In the genomic region with DNA sequence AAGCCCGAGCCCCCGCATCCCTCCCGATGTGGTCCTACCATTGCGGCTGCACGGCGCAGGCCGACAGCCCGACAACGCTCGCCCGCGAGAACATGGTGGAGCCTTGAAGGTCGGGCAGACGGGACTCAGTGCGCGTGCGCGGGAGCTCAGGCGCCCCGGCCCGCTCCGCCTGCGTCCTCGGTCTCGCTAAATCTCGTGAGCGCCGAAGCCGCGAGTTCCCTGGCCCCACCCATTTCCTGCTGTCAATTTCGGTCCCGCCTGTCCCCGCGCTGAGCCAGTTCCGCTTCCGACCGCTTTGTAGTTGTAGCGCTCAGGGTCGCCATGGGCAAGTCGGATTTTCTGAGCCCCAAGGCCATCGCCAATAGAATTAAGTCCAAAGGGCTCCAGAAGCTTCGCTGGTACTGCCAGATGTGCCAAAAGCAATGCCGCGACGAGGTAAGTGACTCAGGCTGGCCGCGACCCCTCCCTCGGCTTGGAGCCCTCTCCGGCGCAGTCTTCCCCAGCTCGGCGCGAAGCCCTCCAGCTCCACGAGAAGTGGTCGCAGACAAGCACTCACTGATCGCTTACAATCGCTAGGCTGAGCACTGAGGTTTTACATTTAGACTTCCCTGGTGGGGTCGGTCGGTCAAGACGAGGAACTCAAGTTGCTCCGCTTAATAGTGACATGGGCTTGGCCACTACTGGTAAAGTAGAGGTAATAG, we compare ENCODE assay signal across 8 mouse cellular contexts. TPM values are rescaled to one million over a fixed set of nuclear protein-coding genes. Genes with fewer than 3 reads are reported as not detected.
A peak's percentile ranks its signal among the peaks of the same experiment; 100 is the strongest.
DNase-seq lines count a peak whose midpoint lies in the region; ATAC-seq lines count a peak whose summit lies in the region.

Gene Atp5c1 (minus strand): TSS at position 201 of the 701 bp plus-strand sequence.
Gene Kin (plus strand): TSS at position 284 of the 701 bp plus-strand sequence.

- DNase-seq in MN1 (ENCODE audit: low spot score), result peak; percentile 95
- DNase-seq in cerebellum, adult 9-10 months, result peak; percentile 95
- DNase-seq in hindbrain, embryonic 11.5 days (ENCODE audit: low spot score), result peak; percentile 99
- DNase-seq in layer of hippocampus, postnatal 10 days (ENCODE audit: low spot score in 2 of 2), result peak; percentile 96 to 97
- peak; percentile 99 for DNase-seq in lung, postnatal 10 days
- DNase-seq in ovary, postnatal 36 days (ENCODE audit: low spot score), result peak; percentile 96
- DNase-seq in thymus, postnatal 25 days, result peak; percentile 97

- no peaks in the 10 kb centered on the region for H3K9me3 ChIP-seq in hindbrain, embryonic 11.5 days (ENCODE audit: control insufficient read depth, low read length)

- H3K4me3 ChIP-seq in hindbrain, embryonic 11.5 days (ENCODE audit: low read depth, low read length), result peak within 1 kb of the TSS; percentile 85

- peak within 1 kb of the TSS; percentile 54 for H3K4me2 ChIP-seq in hindbrain, embryonic 11.5 days (replicated peaks; ENCODE audit: low read depth, low read length)

- H3K27me3 ChIP-seq in hindbrain, embryonic 11.5 days (ENCODE audit: control insufficient read depth, insufficient read depth, low read length), result no peaks in the 10 kb centered on the region

- under 1% methylated on average over 61 of the region's 61 CpGs for WGBS in hindbrain, embryonic 11.5 days

- H3K4me1 ChIP-seq in hindbrain, embryonic 11.5 days (replicated peaks; ENCODE audit: control insufficient read depth, insufficient read depth, low read length), result 0 out of 2 replicates have a peak, but pooled peaks cover 3% of the 10 kb centered on the region

- H3K9ac ChIP-seq in hindbrain, embryonic 11.5 days (ENCODE audit: low read depth, low read length), result peak within 1 kb of the TSS; percentile 95

- H3K27ac ChIP-seq in hindbrain, embryonic 11.5 days (ENCODE audit: low read depth, low read length), result peak within 1 kb of the TSS; percentile 87

- peak; percentile 96 for ATAC-seq in frontal cortex, adult (ENCODE audit: low TSS enrichment)
- peak; percentile 97 for ATAC-seq in hindbrain, embryonic 11.5 days (ENCODE audit: low FRiP score)

- H3K36me3 ChIP-seq in hindbrain, embryonic 11.5 days (ENCODE audit: control insufficient read depth, insufficient read depth, low read length), result no peaks in the 10 kb centered on the region

RNA-seq across cellular contexts. Expression of gene Atp5c1, which starts in this region (rescaled TPM):
- polyA plus RNA-seq in hindbrain, embryonic 11.5 days (2014; fragmentation: Nextera tagmentation; extraction: Ambion mirVana), result 566 and 567 TPM in 2 replicates
- 100 to 1,000 TPM; 281 to 321 TPM for total RNA-seq in layer of hippocampus, postnatal 10 days (2021)

RNA-seq across cellular contexts. Expression of gene Kin, which starts in this region (rescaled TPM):
- 43.9 and 44.1 TPM in 2 replicates for polyA plus RNA-seq in hindbrain, embryonic 11.5 days (2014; fragmentation: Nextera tagmentation; extraction: Ambion mirVana)
- 10 to 100 TPM; 13.3 to 15.3 TPM for total RNA-seq in layer of hippocampus, postnatal 10 days (2021)

Comparison
In these comparisons a context has a peak if more than half of its experiments do, and no peak if none do; other contexts are left out.
1. Peak in every context shown above with its lines: DNase-seq, ATAC-seq, H3K4me3 ChIP-seq and H3K27ac ChIP-seq.